Mouse (Mus musculus): ENCODE measurements around the gene Scn3b.

DNA sequence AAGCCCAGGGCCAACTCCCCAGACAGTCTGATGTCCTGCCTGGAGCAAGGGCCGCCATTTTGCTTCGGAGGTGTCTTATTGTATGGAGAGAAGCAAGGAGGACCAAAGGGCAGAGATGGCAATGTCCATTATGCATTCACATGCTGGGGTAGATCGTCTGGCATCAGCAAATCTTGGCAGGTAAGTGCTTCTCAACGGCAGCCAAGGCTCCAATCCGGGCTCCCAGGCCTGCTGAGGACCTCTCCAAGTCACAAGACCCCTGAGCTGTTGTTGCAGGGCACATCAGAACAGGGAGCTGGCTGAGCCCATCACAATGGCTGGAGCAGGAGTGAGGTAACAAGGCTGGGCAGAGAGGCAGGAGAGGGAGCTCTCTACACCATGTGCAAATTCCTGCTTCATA is 24.7 kb downstream of the Scn3b start:
- no peak for TF ChIP-seq CTCF (IDR thresholded peaks at IDR 0.05; ENCODE audit: low read depth, low read length)
- no peak for TF ChIP-seq POLR2A (IDR thresholded peaks at IDR 0.05; ENCODE audit: borderline replicate concordance, low read depth, low read length)
